Mouse (Mus musculus): Measurements from ENCODE around the gene Klk1b4. TPM values are rescaled to one million over a fixed set of nuclear protein-coding genes. Genes with fewer than 3 reads are reported as not detected.
"Not testable (repeated sequence)": the region's sequence is repeated elsewhere in the genome, so short reads cannot be mapped to it uniquely, and the experiment has no call there.

The Klk1b4 gene
- not detected in 2 replicates for polyA plus RNA-seq (2015; fragmentation: Nextera tagmentation; extraction: Ambion mirVana)

GRCm38 (mm10) chr7:44207135-44207534, at the start of gene Klk1b4:
Klk1b4 (plus strand) TSS chr7:44207435.
- not testable (repeated sequence) for H3K4me3 ChIP-seq (replicated peaks); H3K27me3 ChIP-seq; H3K4me2 ChIP-seq (replicated peaks); H3K27ac ChIP-seq; ATAC-seq; H3K36me3 ChIP-seq; H3K4me1 ChIP-seq (replicated peaks); H3K9me3 ChIP-seq; H3K9ac ChIP-seq (replicated peaks)
- WGBS, result 59% methylated on average over 3 of the region's 3 CpGs

DNA sequence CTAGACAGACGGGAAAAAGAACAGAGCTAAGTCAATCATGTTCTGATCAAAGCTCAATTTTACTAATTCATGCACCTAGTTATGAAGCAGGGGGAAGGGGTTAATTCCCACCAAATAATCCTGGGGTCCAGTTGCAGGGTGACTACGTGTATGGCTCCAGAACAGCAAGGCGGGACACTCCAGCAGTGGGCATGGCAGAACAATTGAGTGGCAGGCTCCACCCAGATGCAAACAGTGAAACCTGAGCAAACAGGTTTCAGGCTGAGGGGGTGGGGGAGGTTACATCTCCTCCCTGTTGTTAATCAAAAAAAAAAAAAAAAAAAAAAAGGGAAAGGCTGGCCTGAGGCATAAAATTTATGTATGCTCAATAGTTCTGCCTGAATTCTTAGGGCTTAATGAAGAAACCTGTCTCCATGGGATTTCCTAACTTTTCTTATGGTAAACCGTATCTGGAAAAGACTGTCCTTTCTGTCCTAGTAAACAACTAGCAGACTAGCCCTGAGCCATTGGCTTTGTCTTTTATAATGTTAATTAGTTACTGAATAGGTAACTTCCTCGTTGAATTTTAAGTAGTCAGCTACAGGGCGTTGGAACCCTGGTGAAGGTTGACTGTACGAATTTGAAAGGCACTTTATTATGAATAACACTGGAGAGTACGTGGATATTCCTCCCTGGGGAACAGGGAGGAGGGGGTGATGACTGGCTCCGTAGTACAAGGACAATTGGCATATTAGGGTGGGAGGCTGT, 27.8 kb upstream of the Klk1b4 start:
- no peak for ATAC-seq
- Histone ChIP-seq H3K4me1 (replicated peaks) (no peaks in the 10 kb centered on the region), H3K27me3 (no peaks in the 10 kb centered on the region), H3K9me3 (no peaks in the 10 kb centered on the region), H3K9ac (replicated peaks) (no peak overlapping the region), H3K4me2 (replicated peaks) (no peak overlapping the region), H3K36me3 (no peaks in the 10 kb centered on the region), H3K27ac (no peak overlapping the region), H3K4me3 (replicated peaks) (no peak overlapping the region)
- WGBS, result 52% methylated on average over 9 of the region's 9 CpGs

- not testable (repeated sequence) for H3K9ac ChIP-seq (replicated peaks); H3K4me1 ChIP-seq (replicated peaks); H3K36me3 ChIP-seq; H3K4me2 ChIP-seq (replicated peaks); H3K27me3 ChIP-seq; H3K27ac ChIP-seq; H3K4me3 ChIP-seq (replicated peaks); H3K9me3 ChIP-seq; ATAC-seq
- 72% methylated on average over 8 of the region's 8 CpGs for WGBS
These were observed 20.7 kb upstream of the Klk1b4 start for GRCm38 (mm10) chr7:44186516-44186915.

- ATAC-seq; H3K4me2 ChIP-seq (replicated peaks); H3K9me3 ChIP-seq; H3K27ac ChIP-seq; H3K4me3 ChIP-seq (replicated peaks); H3K36me3 ChIP-seq; H3K9ac ChIP-seq (replicated peaks); H3K27me3 ChIP-seq; H3K4me1 ChIP-seq (replicated peaks): not testable (repeated sequence)
These were observed 19.3 kb upstream of the Klk1b4 start, which contains the start of gene Klk1b24 for GRCm38 (mm10) chr7:44187936-44188335. Klk1b24 (plus strand) TSS chr7:44188236.

- not testable (repeated sequence) for H3K9ac ChIP-seq (replicated peaks); H3K36me3 ChIP-seq; H3K4me1 ChIP-seq (replicated peaks); H3K27me3 ChIP-seq; H3K4me2 ChIP-seq (replicated peaks); H3K9me3 ChIP-seq; H3K4me3 ChIP-seq (replicated peaks); H3K27ac ChIP-seq; ATAC-seq
- 94% methylated on average over 1 of the region's 1 CpGs for WGBS
These were observed 13.8 kb upstream of the Klk1b4 start for GRCm38 (mm10) chr7:44193466-44193865.

- WGBS, result 66% methylated on average over 3 of the region's 3 CpGs
- H3K4me1 ChIP-seq (replicated peaks), result no peaks in the 10 kb centered on the region
- no peaks in the 10 kb centered on the region for H3K36me3 ChIP-seq
- H3K4me2 ChIP-seq (replicated peaks), result no peak within 1 kb of the TSS
- H3K27me3 ChIP-seq, result no peaks in the 10 kb centered on the region
- no peaks in the 10 kb centered on the region for H3K9me3 ChIP-seq
- no peak within 1 kb of the TSS for H3K27ac ChIP-seq
- no peak within 1 kb of the TSS for H3K4me3 ChIP-seq (replicated peaks)
- ATAC-seq, result no peak
- no peak within 1 kb of the TSS for H3K9ac ChIP-seq (replicated peaks)
These were observed 9.3 kb upstream of the Klk1b4 start, which contains the start of gene Klk1b3 for GRCm38 (mm10) chr7:44197891-44198290. Klk1b3 (plus strand) TSS chr7:44198191.

DNA sequence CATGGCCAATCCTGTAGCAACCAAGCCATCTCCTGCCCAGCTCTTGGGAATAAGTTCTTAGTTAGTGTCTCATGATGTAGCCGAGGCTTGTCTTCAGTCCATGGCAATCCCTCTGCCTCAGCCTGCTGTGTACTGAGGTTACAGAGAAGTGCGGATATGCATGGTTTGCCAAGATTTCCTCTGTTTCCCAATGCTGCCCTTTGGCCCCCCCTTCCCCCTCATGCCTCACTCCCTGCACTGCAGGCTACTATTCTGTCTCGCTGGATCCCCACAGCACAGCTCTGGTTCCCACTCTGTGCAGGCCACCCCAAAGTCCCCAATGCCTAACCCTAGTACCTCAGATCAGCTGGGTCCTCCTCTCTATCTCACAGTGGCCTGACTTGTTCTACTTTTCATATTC, 1.1 kb downstream of the Klk1b4 start:
- no peak overlapping the region for H3K4me2 ChIP-seq (replicated peaks)
- no peaks in the 10 kb centered on the region for H3K9me3 ChIP-seq
- no peak overlapping the region for H3K4me3 ChIP-seq (replicated peaks)
- no peaks in the 10 kb centered on the region for H3K4me1 ChIP-seq (replicated peaks)
- 79% methylated on average over 3 of the region's 3 CpGs for WGBS
- no peaks in the 10 kb centered on the region for H3K27me3 ChIP-seq
- no peak overlapping the region for H3K27ac ChIP-seq
- H3K9ac ChIP-seq (replicated peaks), result no peak overlapping the region
- no peak for ATAC-seq
- H3K36me3 ChIP-seq, result no peaks in the 10 kb centered on the region

- no peak for ATAC-seq
- WGBS, result 79% methylated on average over 1 of the region's 1 CpGs
- Histone ChIP-seq H3K9ac (replicated peaks) (no peak within 1 kb of the TSS), H3K27me3 (no peaks in the 10 kb centered on the region), H3K4me1 (replicated peaks) (no peaks in the 10 kb centered on the region), H3K27ac (no peak within 1 kb of the TSS), H3K36me3 (no peaks in the 10 kb centered on the region), H3K9me3 (no peaks in the 10 kb centered on the region), H3K4me2 (replicated peaks) (no peak within 1 kb of the TSS), H3K4me3 (replicated peaks) (no peak within 1 kb of the TSS)
These were observed 8.4 kb downstream of the Klk1b4 start, which contains the start of gene Klk1b5 for GRCm38 (mm10) chr7:44215645-44216044. Klk1b5 (plus strand) TSS chr7:44215945.

GRCm38 (mm10) chr7:44221601-44222000, 14.4 kb downstream of the Klk1b4 start:
- not testable (repeated sequence) for ATAC-seq; H3K27ac ChIP-seq; H3K36me3 ChIP-seq; H3K4me2 ChIP-seq (replicated peaks); H3K9ac ChIP-seq (replicated peaks); H3K4me1 ChIP-seq (replicated peaks); H3K27me3 ChIP-seq; H3K4me3 ChIP-seq (replicated peaks); H3K9me3 ChIP-seq
- WGBS, result 80% methylated on average over 10 of the region's 10 CpGs

DNA sequence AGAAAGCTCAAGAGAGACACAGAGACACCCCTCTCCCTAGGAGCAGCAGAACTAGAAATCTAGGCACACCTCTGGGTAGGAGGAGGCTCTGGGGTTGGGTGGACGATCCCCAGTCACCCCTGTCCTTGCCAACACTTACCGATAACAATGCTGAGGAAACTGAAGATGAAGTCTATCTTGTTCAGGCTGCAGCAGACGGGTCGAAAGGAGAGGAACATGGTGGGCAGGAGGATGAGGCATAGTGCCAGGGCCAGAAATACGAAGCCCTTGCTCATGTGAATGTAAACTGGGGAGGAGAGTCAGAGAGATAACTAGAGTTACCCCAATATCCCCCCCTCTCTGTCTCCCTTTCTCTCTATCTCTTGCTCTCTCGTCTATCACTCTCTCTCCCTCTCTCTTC, 15.1 kb downstream of the Klk1b4 start:
- not testable (repeated sequence) for H3K27me3 ChIP-seq; H3K4me2 ChIP-seq (replicated peaks); H3K36me3 ChIP-seq; H3K27ac ChIP-seq; ATAC-seq; H3K9ac ChIP-seq (replicated peaks); H3K4me3 ChIP-seq (replicated peaks); H3K9me3 ChIP-seq; H3K4me1 ChIP-seq (replicated peaks)
- 82% methylated on average over 6 of the region's 6 CpGs for WGBS

DNA sequence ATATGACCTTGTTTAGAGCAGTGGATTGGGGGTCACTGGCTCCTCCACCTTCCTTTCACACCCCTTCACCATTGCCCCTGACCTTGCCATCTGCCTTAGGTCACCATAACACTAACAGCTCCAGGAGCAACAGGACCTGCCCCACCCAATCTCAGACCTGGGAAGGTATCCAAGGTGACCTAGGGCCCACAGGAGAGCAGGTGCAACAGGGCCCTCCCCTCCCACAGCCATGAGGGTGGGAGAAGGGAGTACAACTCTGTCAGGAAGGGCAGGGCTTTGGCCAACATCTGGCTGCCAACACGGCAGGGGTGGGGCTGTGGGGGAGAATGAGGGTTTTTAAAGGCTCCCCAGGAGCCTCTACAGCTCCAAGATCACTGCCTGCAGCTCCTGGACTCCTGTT, 17.8 kb downstream of the Klk1b4 start, which contains the start of gene Klk1:
TSS of gene Klk1 (plus strand) at position 285 of the 400 bp plus-strand sequence.
- ATAC-seq, result no peak
- no peak within 1 kb of the TSS for H3K9ac ChIP-seq (replicated peaks)
- H3K4me1 ChIP-seq (replicated peaks), result no peaks in the 10 kb centered on the region
- no peaks in the 10 kb centered on the region for H3K27me3 ChIP-seq
- no peaks in the 10 kb centered on the region for H3K9me3 ChIP-seq
- 36% methylated on average over 1 of the region's 1 CpGs for WGBS
- H3K4me2 ChIP-seq (replicated peaks), result no peak within 1 kb of the TSS
- H3K27ac ChIP-seq, result no peak within 1 kb of the TSS
- H3K36me3 ChIP-seq, result no peaks in the 10 kb centered on the region
- H3K4me3 ChIP-seq (replicated peaks), result no peak within 1 kb of the TSS

DNA sequence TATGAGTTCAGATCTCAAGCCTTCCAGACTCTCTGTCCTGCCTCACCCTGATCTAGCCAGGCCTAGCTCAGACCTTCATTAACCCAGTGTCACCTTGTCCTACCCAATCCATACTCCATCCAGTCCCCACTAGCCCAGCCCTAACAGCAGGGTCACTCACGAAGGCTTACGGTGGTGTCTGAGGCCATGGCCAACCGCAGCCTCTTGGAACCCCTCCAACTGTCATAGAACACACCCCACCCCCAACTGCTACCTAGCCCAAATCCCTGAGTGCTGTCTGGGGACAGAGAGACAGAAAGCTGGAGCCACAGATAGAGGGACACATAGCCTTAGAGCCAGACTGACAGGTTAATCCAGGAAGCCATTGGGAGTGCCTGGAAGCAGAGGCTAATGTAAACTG, 28.7 kb downstream of the Klk1b4 start, which contains the start of gene Gm36864:
TSS of gene Gm36864 (plus strand) at position 269 of the 400 bp plus-strand sequence.
- no peak within 1 kb of the TSS for H3K9ac ChIP-seq (replicated peaks)
- no peak within 1 kb of the TSS for H3K4me3 ChIP-seq (replicated peaks)
- ATAC-seq, result no peak
- no peaks in the 10 kb centered on the region for H3K9me3 ChIP-seq
- no peak within 1 kb of the TSS for H3K27ac ChIP-seq
- H3K4me1 ChIP-seq (replicated peaks), result no peaks in the 10 kb centered on the region
- no peak within 1 kb of the TSS for H3K4me2 ChIP-seq (replicated peaks)
- no peaks in the 10 kb centered on the region for H3K36me3 ChIP-seq
- WGBS, result 81% methylated on average over 3 of the region's 3 CpGs
- H3K27me3 ChIP-seq, result no peaks in the 10 kb centered on the region

GRCm38 (mm10) chr7:44239913-44240312, 32.7 kb downstream of the Klk1b4 start:
- Histone ChIP-seq H3K4me2 (replicated peaks) (no peak overlapping the region), H3K9ac (replicated peaks) (no peak overlapping the region), H3K9me3 (no peaks in the 10 kb centered on the region), H3K4me1 (replicated peaks) (no peaks in the 10 kb centered on the region), H3K4me3 (replicated peaks) (no peak overlapping the region), H3K36me3 (no peaks in the 10 kb centered on the region), H3K27me3 (no peaks in the 10 kb centered on the region), H3K27ac (no peak overlapping the region)
- WGBS, result 49% methylated on average over 2 of the region's 2 CpGs
- no peak for ATAC-seq
